Mouse (Mus musculus) right cerebral cortex, postnatal 4 days (tissue): Measurements from ENCODE around the gene Ggta1.
A peak's percentile ranks its signal among the peaks of the same experiment; 100 is the strongest.

Source experiments
- DNase-seq: peaks from one replicate; pipeline ENCODE4 v3.0.0-alpha.2; 2022

Gene Ggta1

DNA sequence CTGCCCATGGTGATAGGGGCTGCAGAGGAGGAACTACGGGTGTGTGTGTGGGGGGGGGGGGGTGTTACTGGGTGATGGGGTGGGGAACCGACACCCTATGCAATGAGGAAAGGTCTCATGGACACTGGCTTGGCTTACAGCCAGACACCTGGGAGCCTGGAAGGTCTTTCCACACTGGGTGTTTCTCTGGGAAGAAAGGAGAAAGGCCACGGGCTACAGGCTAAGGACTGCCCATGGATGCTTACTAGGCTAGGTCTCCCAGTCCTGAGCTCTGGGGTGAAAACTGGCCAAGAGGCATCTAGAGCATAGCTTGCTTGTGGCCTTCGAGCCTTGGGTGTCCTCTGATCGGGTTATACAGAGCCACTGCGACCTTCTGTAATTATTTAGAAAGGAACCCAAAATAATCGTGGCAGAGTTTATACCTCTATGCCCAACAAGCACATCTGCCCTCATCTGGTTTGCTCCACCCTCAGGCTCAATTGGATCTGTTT lies at the start of gene Ggta1:
Gene Ggta1 (minus strand): TSS at position 441 of the 491 bp plus-strand sequence.
- no peak for DNase-seq

DNA sequence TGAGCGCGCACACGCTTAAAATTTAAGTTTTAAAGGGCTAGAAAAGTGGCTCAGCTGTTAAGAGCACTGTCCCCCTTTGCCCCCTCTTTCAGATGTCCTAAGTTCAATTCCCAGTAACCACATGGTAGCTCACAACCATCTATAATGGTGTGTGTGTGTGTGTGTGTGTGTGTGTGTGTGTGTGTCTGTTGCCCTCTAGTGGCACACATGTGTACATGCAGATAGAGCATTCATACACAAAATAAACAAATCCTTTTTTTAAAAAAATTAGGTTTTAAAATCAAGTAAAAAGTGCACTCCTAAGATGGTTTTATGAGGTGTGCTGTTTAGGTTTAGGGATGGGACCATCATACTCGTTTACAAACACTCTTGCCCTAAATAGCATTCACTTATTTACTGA lies 49.2 kb upstream of the Ggta1 start:
- DNase-seq = no peak

DNA sequence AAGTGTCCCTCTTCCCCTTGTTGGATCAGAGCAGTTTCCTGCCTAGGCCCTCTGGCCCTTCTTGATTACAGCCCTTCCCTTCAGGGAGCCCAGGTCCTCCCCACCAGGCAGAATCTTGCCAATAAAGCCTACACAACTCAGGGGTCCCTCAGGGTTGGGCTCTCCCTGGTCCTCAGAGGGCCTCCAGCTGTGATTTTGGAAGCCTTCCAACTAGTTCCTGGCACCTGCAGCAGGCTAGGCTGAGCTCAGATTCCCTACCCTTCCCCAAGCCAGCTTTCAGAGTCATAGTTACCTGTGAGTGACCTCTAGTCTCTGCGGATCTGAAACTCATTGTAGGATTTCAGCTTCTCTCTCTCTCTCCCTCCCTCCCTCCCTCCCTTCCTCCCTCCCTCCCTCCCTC lies 47.9 kb upstream of the Ggta1 start:
- DNase-seq = no peak

DNA sequence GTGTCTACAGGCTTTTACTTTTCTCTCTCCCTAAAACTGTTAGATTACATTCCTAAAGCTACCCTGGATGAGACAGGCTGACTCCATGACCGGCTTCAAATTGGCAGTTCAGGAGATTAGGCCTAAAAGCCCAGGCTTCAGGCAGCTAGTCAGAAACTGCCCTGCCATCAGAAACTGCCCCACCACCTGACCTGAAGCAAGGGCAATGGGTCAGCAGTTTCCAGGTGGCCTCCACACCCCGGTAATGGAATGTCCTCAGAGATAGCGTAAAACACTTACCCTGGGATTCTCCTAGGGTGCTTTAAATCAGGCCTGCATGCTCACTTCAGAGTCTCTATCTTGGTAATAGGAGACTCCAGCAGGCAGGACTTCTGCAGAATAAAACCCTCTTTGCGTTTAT lies 46.9 kb upstream of the Ggta1 start:
- no peak for DNase-seq

DNA sequence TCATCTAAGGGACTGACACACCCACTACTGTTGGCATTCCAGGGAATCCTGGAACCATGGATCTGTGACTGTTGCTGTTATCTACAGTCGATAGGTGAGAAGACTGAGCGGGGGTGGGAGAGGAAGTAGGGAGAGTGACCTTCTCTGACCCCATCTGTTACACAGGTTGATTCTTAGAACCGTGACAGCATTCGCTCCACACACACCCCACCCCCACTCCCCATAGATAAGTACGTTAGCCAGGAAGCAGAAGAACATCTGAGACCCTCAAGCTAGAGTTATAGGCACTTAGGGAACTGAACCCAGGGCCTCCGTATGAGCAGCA lies 46.3 kb upstream of the Ggta1 start:
- no peak for DNase-seq

DNA sequence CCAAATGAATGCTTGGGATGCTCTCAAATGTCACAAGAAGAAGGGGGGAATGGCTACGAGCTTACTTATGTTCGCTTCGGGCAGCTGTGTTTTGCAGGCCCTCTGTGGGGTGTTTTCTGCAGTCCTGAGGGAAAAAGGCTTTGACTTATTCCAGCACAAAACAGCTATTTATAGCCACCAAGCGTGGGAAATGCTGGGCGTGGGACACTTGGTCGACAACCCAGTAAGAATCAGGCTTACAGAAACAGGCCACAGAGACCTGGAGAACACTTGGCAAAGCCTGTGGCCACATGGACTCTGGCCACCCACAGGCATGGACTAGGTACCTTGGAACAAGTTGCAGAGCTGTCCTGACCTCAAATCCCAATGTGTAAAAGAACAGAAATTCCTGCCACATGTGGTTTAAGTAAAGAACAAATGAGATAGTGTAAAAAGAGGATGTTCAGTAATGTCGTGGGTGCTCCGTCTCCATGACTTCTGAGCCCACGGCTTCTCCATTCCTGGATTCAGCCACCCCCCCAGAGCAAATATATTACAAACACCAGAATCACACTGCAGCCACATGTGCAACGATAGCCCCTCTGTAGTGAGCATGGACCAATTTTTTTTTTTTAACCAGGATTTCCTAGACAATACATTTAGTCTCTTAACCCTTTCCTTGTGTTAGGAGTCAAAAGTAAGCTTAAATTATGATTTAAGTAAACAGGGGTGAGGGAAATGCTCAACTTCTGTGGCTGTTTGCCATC lies 45.7 kb upstream of the Ggta1 start:
- DNase-seq = peak; percentile 24

DNA sequence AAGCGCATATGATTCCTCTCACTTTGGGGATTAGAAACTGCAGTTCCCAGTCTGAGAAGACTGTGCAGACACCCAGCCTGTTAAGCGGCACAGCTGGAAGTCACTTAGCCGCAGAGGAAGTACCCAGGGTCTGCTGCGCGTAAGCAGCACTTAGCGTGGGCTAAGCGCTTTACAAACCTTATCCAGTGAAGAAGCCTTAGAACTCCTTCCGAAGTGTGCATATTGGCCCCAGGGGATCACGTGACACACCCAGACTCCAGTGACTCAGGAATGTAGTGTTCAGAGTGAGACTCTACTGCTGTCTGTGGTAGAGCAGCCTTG lies 44.1 kb upstream of the Ggta1 start:
- DNase-seq = no peak

DNA sequence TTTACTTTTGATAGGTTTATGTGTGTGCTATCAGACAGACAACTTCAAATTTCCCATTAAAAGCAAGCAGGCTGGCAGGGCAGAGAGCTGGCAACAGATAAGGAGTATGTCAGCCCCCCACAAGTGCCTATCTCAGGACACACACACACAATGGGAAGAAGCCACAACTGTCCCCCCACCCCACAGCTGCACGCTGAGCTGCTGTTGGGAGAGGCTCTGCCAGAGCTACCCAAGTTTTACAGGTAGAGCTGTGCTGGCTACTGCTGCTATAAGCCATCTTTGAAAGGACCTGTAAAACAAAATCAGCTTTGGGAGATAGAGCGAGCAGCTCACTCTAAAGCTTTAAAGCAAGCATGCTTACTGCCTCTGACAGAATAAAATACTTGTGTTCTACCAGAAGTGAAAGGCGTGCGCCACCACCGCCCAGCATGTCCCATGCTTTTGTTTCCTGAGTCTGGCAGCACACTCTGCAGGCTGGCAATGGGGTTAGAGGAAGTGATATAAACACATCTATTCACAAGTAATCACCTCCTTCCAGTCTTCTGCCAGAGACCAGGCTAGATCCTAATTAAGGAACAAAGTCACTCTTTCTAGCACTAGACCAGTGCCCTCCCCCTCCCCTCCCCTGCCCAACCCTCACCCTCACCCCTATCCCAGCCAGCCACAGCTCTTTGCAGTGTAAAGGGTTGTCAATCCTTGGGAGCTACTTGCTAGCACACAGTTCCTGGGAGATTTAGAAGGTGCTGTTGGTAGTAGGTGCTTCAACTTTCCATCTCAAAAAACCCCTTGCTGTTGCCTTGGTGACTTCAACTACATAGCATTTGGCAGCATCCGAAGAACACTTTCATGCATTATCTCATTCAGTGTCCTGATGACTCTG lies 43.5 kb upstream of the Ggta1 start:
- no peak for DNase-seq

DNA sequence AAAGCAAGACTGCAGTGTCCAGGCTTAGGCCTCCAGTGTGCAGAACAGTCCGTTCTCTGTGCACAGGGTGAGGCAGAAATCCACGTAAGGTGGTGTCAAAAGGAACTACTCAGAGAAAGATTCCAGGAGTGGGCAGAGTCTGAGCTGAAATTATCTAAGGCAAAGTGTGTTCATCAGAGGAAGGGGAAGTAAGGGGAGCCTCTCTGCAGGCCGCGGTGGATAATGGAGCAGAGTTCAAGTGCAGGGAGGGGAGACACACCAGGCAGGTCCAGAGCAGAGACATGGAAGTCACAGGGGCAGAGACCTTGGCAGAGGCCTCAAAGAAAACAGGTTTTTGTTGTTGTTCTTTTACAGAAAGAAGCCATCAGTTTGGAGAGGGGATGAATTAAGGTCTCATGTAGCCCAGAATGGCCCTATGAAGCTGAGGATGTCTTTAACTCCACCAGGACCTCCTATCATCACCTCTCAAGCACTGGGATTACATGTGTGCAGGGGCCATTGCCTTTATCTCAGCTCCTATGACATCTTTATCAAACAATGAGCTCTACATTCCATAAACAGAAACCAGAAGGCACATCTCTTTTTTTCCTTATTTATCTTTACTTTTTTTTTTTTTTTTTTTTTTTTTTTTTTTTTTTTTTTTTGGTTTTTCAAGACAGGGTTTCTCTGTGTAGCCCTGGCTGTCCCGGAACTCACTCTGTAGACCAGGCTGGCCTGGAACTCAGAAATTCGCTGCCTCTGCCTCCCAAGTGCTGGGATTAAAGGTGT lies 42.7 kb upstream of the Ggta1 start:
- no peak for DNase-seq

DNA sequence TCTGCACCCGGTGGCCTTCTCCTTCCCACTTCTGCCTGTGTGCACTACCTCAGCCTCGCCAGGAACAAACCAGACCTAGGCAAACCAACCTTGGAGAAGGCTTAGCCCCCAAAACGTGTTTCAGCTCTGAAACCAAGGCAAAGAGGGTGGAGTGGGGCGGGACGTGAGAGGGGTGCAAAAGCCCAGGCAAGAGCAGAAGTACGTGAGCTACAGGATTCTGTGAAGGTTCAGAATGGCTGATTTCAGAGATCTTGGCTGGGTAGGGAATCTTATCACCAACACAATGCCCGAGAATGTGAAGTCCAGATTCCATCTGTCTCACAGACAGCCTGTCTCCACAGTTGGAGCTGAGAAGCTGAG lies 41.4 kb upstream of the Ggta1 start:
- DNase-seq = no peak

DNA sequence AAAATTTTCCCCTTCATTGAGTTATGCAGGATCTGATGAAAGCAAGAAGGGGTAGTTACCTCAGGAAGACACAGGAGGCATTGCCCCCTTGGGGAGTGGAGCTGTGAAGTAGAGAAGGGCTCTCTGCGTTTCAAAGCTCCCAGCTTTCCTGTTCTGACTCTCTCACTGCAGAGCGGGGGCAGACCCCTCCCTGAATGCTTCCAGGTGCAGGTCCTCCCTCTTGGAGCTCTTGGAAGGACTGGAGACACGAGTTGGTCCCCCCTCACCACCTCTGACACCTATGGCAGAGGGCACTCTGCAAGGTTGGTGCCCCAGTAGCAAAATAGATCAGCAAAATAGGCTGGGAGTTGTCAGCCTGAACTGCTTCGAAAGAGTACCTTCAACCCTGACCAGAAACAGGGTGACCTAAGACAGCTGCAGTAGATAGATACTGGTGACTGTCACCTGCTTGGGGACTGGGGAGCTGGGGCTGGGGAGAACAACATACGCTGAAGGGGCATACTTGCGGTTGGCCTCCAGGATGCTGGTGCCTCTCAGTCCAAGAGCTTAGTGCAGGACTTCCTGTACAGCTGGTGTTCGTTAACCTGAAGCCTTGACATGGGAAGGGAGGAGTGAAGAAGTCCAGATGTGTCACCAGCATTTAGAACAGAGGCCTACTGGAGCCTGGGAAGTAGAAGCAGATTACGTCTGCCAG lies 40.8 kb upstream of the Ggta1 start:
- no peak for DNase-seq

DNA sequence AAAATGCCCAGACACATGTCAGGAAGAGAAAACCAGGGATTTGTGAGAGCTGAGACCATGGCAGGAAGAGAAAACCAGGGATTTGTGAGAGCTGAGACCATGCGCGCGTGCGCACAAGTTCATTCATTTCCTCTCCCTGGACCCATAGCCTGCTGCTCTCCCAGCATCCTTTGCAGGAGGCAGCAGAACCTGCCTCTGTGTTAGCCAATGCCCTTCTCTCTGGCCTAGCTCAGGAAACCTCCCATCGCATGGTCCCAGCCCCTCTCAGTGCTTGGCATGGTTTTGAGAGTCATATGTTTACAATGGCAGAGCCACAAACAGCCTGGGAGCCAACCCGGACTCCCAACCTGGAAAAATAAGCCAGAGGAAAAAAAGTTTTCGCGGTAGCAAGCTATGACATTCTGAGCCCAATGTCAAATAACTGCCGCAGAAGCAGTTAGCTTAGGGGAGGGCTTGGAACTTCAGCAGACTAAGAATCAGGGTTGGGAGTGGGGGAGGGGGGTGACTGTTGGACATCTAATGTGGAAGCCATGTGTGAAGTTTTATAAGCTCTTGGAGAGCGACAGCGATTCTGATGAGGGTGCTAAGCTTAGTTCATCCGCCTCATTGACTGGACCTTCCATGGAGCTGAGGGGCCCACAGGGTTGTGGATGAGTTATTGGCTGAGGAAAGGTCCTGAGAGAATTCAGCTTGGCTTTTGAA lies 40.1 kb upstream of the Ggta1 start:
- DNase-seq = no peak

DNA sequence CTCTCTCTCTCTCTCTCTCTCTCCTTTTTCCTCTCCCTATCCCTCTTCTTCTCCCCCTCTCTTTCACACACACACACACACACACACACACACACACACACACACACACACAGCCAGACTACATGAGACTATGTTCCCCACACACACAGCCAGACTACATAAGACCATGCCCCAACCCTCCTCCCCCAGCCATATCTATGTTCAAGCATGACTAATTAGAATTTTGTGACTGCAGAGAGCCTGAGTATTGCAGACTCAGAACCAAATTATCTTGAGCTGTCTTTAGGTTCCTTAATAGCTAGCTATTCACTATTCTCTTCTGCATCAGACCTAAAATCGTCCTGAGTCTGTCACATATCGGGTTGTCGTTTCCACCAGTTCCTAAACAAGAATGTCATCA lies 39.5 kb upstream of the Ggta1 start:
- DNase-seq = no peak

DNA sequence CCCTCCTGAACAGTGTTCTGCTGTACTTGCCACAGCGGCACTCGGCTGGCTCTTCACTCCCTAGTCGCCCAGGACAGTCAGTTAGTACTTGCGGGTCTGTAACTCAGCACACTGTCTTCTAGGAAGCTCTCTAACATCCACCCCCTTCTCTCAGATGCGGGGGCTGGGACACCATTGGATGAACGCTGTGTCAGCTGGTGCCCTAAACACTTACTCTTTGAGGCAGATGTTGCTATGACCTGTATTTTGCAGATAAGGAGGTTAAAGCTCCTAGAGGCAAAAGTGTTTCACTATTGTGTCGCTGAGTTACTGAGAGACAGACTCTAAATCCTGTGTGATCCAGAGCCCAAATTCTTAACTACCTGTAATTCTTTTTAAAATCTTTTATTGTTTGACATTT lies 36.4 kb upstream of the Ggta1 start:
- no peak for DNase-seq

DNA sequence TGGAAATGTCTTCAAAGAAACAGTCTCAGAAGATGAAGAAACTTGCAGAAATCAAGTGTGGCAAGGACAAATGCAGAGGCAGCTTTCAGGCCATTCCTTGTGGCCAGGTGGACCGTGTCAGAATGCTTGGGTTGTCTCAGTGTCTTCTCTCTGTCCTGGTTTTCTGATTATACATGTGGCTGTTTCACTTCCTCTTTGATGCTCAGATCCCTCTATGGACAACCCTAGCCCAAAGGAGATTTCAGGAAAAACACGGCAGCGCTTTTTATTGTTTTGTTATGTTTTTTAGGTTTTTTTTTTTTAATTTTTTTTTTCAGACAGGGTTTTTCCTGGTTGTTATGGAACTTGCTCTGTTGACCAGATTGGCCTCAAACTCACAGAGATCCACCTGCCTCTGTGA lies 35.9 kb upstream of the Ggta1 start:
- DNase-seq = no peak

DNA sequence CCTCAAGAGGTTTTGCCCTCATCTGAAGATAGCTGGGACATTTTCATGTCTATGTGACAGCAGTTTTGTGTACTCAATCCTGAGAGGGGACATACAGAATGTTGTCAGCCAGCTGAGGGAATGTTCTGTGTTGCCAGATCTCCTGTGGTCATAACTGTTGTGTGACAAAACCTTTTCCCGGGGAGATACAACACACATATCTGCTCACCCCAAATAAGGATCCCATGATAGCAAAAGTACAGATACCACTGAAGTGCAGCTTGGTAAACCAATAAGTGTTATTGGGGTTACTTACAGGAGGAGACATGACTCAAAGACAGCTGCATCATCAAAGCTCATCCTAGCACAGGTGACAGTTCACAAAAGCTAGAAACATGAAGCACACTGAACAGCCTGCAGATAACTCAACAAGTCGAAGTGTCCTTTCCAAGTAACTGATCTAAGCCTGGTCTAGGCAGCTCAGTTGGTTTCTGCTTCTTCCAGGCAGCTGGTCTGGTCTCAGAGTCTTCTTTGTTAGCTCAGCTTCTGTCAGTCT lies 34.7 kb upstream of the Ggta1 start:
- DNase-seq = no peak

DNA sequence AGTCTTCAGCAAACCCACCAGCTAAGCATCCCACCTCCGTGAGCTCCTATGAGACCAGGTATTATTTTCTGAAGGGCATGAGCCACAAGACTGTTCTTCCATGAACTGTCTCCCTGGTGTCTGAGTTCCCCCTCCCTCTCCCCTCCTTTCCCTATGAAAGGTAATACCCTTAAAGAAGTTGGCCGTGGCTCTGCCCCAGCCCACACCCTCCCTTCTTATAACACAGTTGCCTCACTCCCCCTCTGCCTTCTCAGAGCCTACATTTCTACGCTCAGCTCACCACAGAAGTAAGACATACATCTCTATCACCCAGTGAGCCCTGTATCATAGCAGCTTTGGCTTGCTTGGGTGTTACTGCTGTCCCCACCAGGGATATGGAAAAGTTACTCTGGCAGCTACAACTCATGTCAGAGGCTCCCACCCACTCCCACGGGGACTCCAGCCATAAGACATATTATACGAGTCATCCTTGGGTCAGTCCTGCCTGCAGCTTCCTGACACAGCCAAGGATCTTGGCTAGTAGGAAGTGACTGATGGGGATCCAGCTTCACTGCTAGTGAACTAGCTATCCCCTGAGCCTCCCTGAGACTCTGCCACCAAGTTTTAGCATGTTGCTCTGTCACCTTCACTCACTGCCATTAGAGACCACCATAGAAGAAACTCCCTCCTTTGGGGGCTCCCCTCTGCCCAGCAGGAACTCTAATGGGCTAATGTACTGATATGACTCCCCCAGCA lies 33.4 kb upstream of the Ggta1 start:
- no peak for DNase-seq

DNA sequence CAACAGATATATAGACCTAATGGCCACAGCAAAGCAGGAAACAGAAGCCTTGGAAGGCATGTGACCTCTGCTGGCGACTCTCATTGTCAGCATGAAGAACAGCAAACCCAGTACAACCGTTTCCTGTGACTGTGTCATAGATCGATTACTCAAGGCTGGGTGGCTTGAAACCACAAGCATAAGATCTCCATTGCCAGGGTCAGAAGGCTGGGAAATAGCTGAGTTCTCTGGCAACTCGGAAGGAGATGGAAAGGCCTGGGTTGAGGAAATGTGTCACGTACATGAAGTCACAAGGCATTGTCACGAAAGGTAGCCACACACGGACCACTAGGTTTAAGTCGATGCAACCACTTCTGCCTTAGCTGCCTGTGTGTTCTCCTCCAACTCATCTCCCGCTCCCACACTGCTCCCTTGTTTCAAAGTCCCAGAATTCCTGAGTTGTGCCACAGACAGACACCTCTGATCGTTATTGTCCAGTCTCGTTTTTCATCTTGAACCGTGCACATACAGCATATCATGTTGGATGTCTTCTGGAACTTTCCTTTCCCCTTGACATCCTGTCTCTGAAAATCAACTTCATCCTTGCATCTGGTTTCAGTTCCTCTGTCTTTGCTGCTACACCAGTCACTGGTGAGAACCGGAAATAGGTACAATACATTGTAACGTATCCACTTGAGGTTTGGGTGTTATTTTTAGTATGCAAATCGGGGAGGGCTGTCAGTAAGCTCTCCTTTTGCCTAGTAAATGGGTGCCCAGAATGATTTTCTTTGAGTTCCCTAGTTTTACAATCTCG lies 32.7 kb upstream of the Ggta1 start:
- no peak for DNase-seq

DNA sequence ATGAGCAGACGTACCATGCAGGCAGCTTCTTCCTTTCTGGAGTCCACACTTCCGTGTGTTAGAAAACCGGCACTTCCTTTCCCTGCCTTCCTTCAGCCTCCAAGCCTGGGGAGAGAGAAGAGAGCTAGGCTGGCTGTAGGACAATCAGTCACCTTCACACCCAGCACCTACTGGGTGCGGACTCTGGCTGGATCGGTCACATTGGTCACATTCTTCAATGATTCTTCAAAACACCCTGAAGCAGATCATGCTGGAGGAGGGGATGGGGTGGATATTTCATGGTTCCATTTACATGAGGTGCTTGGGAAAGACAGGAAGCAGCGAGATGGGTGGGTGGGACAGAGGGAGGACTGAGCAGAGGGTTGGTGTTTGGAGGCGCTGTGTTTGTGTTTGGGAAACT lies 30.5 kb upstream of the Ggta1 start:
- DNase-seq = no peak

DNA sequence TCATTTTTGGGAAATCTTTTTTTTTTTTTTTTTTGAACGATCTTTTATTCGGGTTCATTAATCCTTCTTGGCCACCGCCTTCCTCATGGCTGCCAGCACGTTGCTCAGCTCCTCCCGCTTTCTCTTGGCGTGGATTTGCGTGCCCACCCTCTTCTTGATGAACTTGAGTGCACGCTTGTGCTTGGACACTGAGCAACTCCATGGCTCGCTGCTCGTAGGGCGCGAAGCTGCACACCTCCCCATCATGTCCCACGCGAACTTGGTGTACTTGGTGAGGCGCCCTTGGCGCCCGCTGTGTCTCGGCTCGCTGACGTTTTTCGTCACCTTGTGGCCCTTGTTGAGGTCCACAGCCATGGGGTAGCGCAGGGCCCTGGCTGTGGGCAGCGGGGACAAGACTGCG lies 28.1 kb upstream of the Ggta1 start:
- DNase-seq = no peak
